13 mouse cellular contexts compared by ENCODE assay signal in genomic region chr4:156059261-156059660, GRCm38 (mm10). TPM values are rescaled to one million over a fixed set of nuclear protein-coding genes. Genes with fewer than 3 reads are reported as not detected.
DNase-seq lines count a peak whose midpoint lies in the region; ATAC-seq lines count a peak whose summit lies in the region.
"Had no signal": no experiment of that assay in that cellular context is flagged by ENCODE, and none has a peak within 500 bp of the region (broad histone marks: within the 10 kb centered on the region; RNA-seq: fewer than 3 reads in every experiment).

TSS of gene Ttll10 (minus strand) at chr4:156059414.

- WGBS in intestine, embryonic 16.5 days, result 28% methylated on average over 5 of the region's 5 CpGs
- 42% methylated on average over 5 of the region's 5 CpGs for WGBS in liver, embryonic 12.5 days (ENCODE audit: insufficient replicate concordance)

- ATAC-seq in intestine, embryonic 16.5 days, result peak; percentile 80
- ATAC-seq in liver, embryonic 12.5 days, result 0 out of 2 replicates have a peak, but pooled peaks have one; percentile 31

- peak; percentile 77 for DNase-seq in kidney, adult 11 months
- no peak for DNase-seq in kidney, adult 18-20 months
- DNase-seq in urinary bladder, adult 2 months (ENCODE audit: low spot score), result peak; percentile 61
- DNase-seq in spleen, postnatal 4 days (ENCODE audit: low spot score in 2 of 2), result no peak
- DNase-seq in testis, postnatal 14 days (ENCODE audit: low spot score), result no peak
- no peak for DNase-seq in cerebellum, postnatal 36 days
- DNase-seq: adrenal gland, postnatal 36 days; thymus, postnatal 25 days had no signal

- peak within 1 kb of the TSS; percentile 40 for H3K4me2 ChIP-seq in intestine, embryonic 16.5 days (ENCODE audit: low read depth, low read length)
- H3K4me2 ChIP-seq in liver, embryonic 12.5 days, result no peak within 1 kb of the TSS
- H3K4me2 ChIP-seq: heart, embryonic 11.5 days had no signal

- H3K9me3 ChIP-seq in intestine, embryonic 16.5 days (ENCODE audit: control insufficient read depth, low read length), result no peaks in the 10 kb centered on the region
- no peaks in the 10 kb centered on the region for H3K9me3 ChIP-seq in liver, embryonic 12.5 days (replicated peaks)

- peak within 1 kb of the TSS; percentile 79 for H3K9ac ChIP-seq in intestine, embryonic 16.5 days (ENCODE audit: low read depth, low read length)
- H3K9ac ChIP-seq in liver, embryonic 12.5 days, result no peak within 1 kb of the TSS

- H3K27ac ChIP-seq in intestine, embryonic 16.5 days (ENCODE audit: low read length), result peak within 1 kb of the TSS; percentile 98
- H3K27ac ChIP-seq in liver, embryonic 12.5 days, result no peak within 1 kb of the TSS

- H3K36me3 ChIP-seq in intestine, embryonic 16.5 days (ENCODE audit: control insufficient read depth, insufficient read depth, low read length), result no peaks in the 10 kb centered on the region
- H3K36me3 ChIP-seq in liver, embryonic 12.5 days, result no peaks in the 10 kb centered on the region

- peak within 1 kb of the TSS; percentile 59 for H3K4me3 ChIP-seq in intestine, embryonic 16.5 days (ENCODE audit: low read length)
- H3K4me3 ChIP-seq in liver, embryonic 12.5 days, result no peak within 1 kb of the TSS

- no peaks in the 10 kb centered on the region for H3K27me3 ChIP-seq in intestine, embryonic 16.5 days (replicated peaks; ENCODE audit: control insufficient read depth, insufficient read depth, low read length)
- H3K27me3 ChIP-seq in liver, embryonic 12.5 days (replicated peaks), result peaks cover 11% of the 10 kb centered on the region; the same call in 1 of the 2 replicates
- H3K27me3 ChIP-seq: CH12.LX had no signal

- H3K4me1 ChIP-seq in intestine, embryonic 16.5 days (ENCODE audit: control insufficient read depth, insufficient read depth, low read length), result peaks cover 15% of the 10 kb centered on the region; the same call in 1 of the 2 replicates
- no peaks in the 10 kb centered on the region for H3K4me1 ChIP-seq in liver, embryonic 12.5 days

RNA-seq across cellular contexts. Expression of gene Ttll10, which starts in this region (rescaled TPM):
- 4.2 and 4.7 TPM in 2 replicates for polyA plus RNA-seq in intestine, embryonic 16.5 days (2015; fragmentation: Nextera tagmentation; extraction: Ambion mirVana)
- polyA plus RNA-seq in liver, embryonic 12.5 days (2016; fragmentation: Nextera tagmentation; extraction: Ambion mirVana), result 0.07 and 0.15 TPM in 2 replicates
- polyA plus RNA-seq in urinary bladder, adult 2 months (2012; rRNA removed), result 16.3 and 18.2 TPM in 2 replicates
- polyA plus RNA-seq: neural tube, embryonic 11.5 days had no signal

Comparison
In these comparisons a context has a peak if more than half of its experiments do, and no peak if none do; other contexts are left out.
1. DNase-seq: peak in kidney, adult 11 months (single experiment) and urinary bladder, adult 2 months (single experiment); none in kidney, adult 18-20 months (single experiment), spleen, postnatal 4 days (0 of 2), testis, postnatal 14 days (single experiment) and cerebellum, postnatal 36 days (0 of 2).
2. Peak in ATAC-seq in liver, embryonic 12.5 days; RNA of the gene not detected or under 1 TPM.